Mouse (Mus musculus) C2C12 (cell line): ENCODE data around the gene Krt79. TPM values are rescaled to one million over a fixed set of nuclear protein-coding genes. Genes with fewer than 3 reads are reported as not detected.
A peak's percentile ranks its signal among the peaks of the same experiment; 100 is the strongest.

ENCODE experiments used
- H3K27me3 ChIP-seq: one replicate; pipeline ENCODE4 v1.6.1; 2011; ENCODE audit not compliant: control insufficient read depth, insufficient read depth, insufficient read length
- H3K36me3 ChIP-seq: one replicate; pipeline ENCODE4 v1.6.1; 2011; ENCODE audit not compliant: control insufficient read depth, insufficient read depth
- H3K4me3 ChIP-seq: one replicate; pipeline ENCODE4 v1.5.1; 2011; ENCODE audit warnings: mild to moderate bottlenecking, control low read depth; ENCODE audit not compliant: poor library complexity, insufficient read depth, severe bottlenecking
- H3K79me2 ChIP-seq: one replicate; pipeline ENCODE4 v1.6.1; 2011; ENCODE audit not compliant: control insufficient read depth, insufficient read depth
- H3K79me3 ChIP-seq: one replicate; pipeline ENCODE4 v1.6.1; 2011; ENCODE audit warnings: low read depth, control low read depth
- H3ac ChIP-seq: one replicate; pipeline ENCODE3; 2011; ENCODE audit warnings: low read depth; ENCODE audit not compliant: control insufficient read depth, insufficient read length
- CEBPB ChIP-seq: IDR thresholded peaks from one replicate; pipeline ENCODE4 v1.6.1; 2011; ENCODE audit warnings: low read depth, mild to moderate bottlenecking, control low read depth, moderate library complexity
- CTCF ChIP-seq: IDR thresholded peaks from one replicate; pipeline ENCODE4 v1.5.1; 2011; ENCODE audit not compliant: control insufficient read depth, insufficient read depth, insufficient read length
- FOSL1 ChIP-seq: IDR thresholded peaks from one replicate; pipeline ENCODE4 v1.8.0; 2011; ENCODE audit warnings: mild to moderate bottlenecking, low read length; ENCODE audit not compliant: poor library complexity, insufficient read depth, severe bottlenecking
- MAX ChIP-seq: IDR thresholded peaks from one replicate; pipeline ENCODE4 v1.6.1; 2011; ENCODE audit warnings: mild to moderate bottlenecking, control low read depth
- MYOD1 ChIP-seq: IDR thresholded peaks from one replicate; pipeline ENCODE4 v1.6.1; 2011; ENCODE audit warnings: low read depth; ENCODE audit not compliant: control insufficient read depth, insufficient read length
- MYOG ChIP-seq: IDR thresholded peaks from one replicate; pipeline ENCODE4 v1.6.1; 2011; ENCODE audit not compliant: control insufficient read depth, insufficient read length; ENCODE audit errors: extremely low read depth
- USF1 ChIP-seq: IDR thresholded peaks from one replicate; pipeline ENCODE4 v1.6.1; 2011; ENCODE audit warnings: low read depth, mild to moderate bottlenecking, control low read depth, moderate library complexity
- polyA plus RNA-seq: library from polyadenylated mRNA; unstranded; fragments of >200 nt; fragmentation: generic; extraction: Trizol; gene quantifications from one replicate; pipeline ENCODE4 v1.2.1, GENCODE M21; 2012; ENCODE audit warnings: missing spikeins

Gene Krt79
- polyA plus RNA-seq, 1 experiment: 0.07 TPM

- TF ChIP-seq MAX (no peak), CEBPB (no peak), MYOD1 (no peak), USF1 (no peak), FOSL1 (no peak), CTCF (no peak), MYOG (no peak)
- H3K79me2 ChIP-seq: no peaks in the 10 kb centered on the region
These were observed 34.1 kb upstream of the Krt79 start for GRCm38 (mm10) chr15:101974083-101974845.

GRCm38 (mm10) chr15:101973414-101974077, 33.4 kb upstream of the Krt79 start:
- no peaks in the 10 kb centered on the region for H3K79me2 ChIP-seq
- no peaks in the 10 kb centered on the region for H3K79me3 ChIP-seq
- no peak overlapping the region for H3K4me3 ChIP-seq
- H3ac ChIP-seq: no peak overlapping the region
- TF ChIP-seq CTCF (peak; percentile 94), USF1 (no peak), MAX (peak; percentile 62)
- peaks cover 18% of the 10 kb centered on the region for H3K27me3 ChIP-seq
- no peaks in the 10 kb centered on the region for H3K36me3 ChIP-seq

More at GRCm38 (mm10) chr15:101974083-101974845, 34.1 kb upstream of the Krt79 start:
- H3K36me3 ChIP-seq: no peaks in the 10 kb centered on the region
- H3K79me3 ChIP-seq: no peaks in the 10 kb centered on the region
- no peak overlapping the region for H3K4me3 ChIP-seq
- no peak overlapping the region for H3ac ChIP-seq
- H3K27me3 ChIP-seq: peaks cover 11% of the 10 kb centered on the region

- Histone ChIP-seq H3K27me3 (peaks cover 45% of the 10 kb centered on the region), H3K79me3 (no peaks in the 10 kb centered on the region), H3ac (no peak overlapping the region), H3K36me3 (no peaks in the 10 kb centered on the region), H3K4me3 (no peak overlapping the region), H3K79me2 (no peaks in the 10 kb centered on the region)
- no peak for TF ChIP-seq FOSL1
- no peak for TF ChIP-seq CEBPB
- peak; percentile 54 for TF ChIP-seq CTCF
These were observed 30.4 kb upstream of the Krt79 start for GRCm38 (mm10) chr15:101970536-101970935.

- Histone ChIP-seq H3ac (no peak overlapping the region), H3K79me3 (no peaks in the 10 kb centered on the region), H3K36me3 (no peaks in the 10 kb centered on the region), H3K27me3 (peaks cover 68% of the 10 kb centered on the region), H3K79me2 (no peaks in the 10 kb centered on the region), H3K4me3 (no peak overlapping the region)
- TF ChIP-seq USF1 (no peak), MYOG (no peak), MAX (no peak), CTCF (no peak), CEBPB (no peak), FOSL1 (no peak), MYOD1 (no peak)
These were observed 26.7 kb upstream of the Krt79 start for GRCm38 (mm10) chr15:101966808-101967207.

GRCm38 (mm10) chr15:101958891-101959290, 18.8 kb upstream of the Krt79 start:
- Histone ChIP-seq H3K27me3 (peaks cover 59% of the 10 kb centered on the region), H3K36me3 (no peaks in the 10 kb centered on the region), H3K79me2 (no peaks in the 10 kb centered on the region), H3ac (no peak overlapping the region), H3K4me3 (no peak overlapping the region), H3K79me3 (no peaks in the 10 kb centered on the region)
- TF ChIP-seq MYOG: no peak
- no peak for TF ChIP-seq MYOD1
- no peak for TF ChIP-seq USF1
- no peak for TF ChIP-seq MAX
- TF ChIP-seq CEBPB: no peak
- TF ChIP-seq FOSL1: no peak
- no peak for TF ChIP-seq CTCF

- TF ChIP-seq USF1: no peak
- TF ChIP-seq MAX: no peak
- no peak for TF ChIP-seq MYOD1
- no peak for TF ChIP-seq MYOG
- TF ChIP-seq CEBPB: no peak
- TF ChIP-seq CTCF: no peak
- no peak for TF ChIP-seq FOSL1
- no peaks in the 10 kb centered on the region for H3K79me2 ChIP-seq
- no peaks in the 10 kb centered on the region for H3K79me3 ChIP-seq
- H3K27me3 ChIP-seq: peaks cover 86% of the 10 kb centered on the region
- no peaks in the 10 kb centered on the region for H3K36me3 ChIP-seq
- no peak within 1 kb of the TSS for H3K4me3 ChIP-seq
- no peak within 1 kb of the TSS for H3ac ChIP-seq
These were observed 14.1 kb upstream of the Krt79 start, which contains the start of gene Krt78 for GRCm38 (mm10) chr15:101954187-101954586. Gene Krt78 (minus strand): TSS chr15:101954287.
